Mouse (Mus musculus) liver, embryonic 14.5 days (tissue): ENCODE measurements around the gene Frmd8.

ENCODE experiments used
- CTCF ChIP-seq: IDR thresholded peaks from 2 replicates; pipeline ENCODE4 v1.5.1; 2016; ENCODE audit warnings: antibody characterized with exemption, low read depth, control low read depth
- EP300 ChIP-seq: IDR thresholded peaks from 2 replicates; pipeline ENCODE4 v1.6.1; 2016; ENCODE audit warnings: antibody characterized with exemption, low read depth

GRCm38 (mm10) chr19:5907275-5907674 lies 32.2 kb upstream of the Frmd8 start:
- TF ChIP-seq EP300 (no peak), CTCF (no peak)
